Mouse (Mus musculus) Muller cell, postnatal 12 days (primary cell): Measurements from ENCODE around the gene Tmem200a.

Experiments used
- DNase-seq: peaks from one replicate; pipeline ENCODE4 v3.0.0-alpha.2; 2015; ENCODE audit errors: inconsistent ontology term

The Tmem200a gene

GRCm38 (mm10) chr10:25887225-25887624 is 191.6 kb downstream of the Tmem200a start:
- DNase-seq: no peak

DNA sequence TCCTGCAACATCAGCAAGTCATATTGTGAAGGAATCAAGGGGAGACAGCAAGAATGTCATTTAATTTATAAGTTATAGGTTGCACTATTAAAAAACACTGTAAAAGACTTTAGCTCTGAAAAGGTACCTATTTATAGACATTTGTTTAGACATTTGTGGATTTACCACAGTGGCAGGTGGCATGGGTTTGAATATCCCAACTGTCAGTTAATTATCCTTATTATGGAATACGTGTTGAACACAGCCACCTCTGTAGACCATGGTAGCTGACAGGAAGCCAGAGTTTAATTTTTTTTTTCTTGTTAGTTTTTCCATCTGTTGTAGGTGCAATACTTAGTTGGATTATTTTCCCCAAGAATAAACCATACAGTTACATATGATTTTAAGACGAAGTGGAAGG is 194.3 kb downstream of the Tmem200a start:
- no peak for DNase-seq

- DNase-seq: peak; percentile 43
These were observed 201.1 kb downstream of the Tmem200a start for GRCm38 (mm10) chr10:25877731-25878130.

DNA sequence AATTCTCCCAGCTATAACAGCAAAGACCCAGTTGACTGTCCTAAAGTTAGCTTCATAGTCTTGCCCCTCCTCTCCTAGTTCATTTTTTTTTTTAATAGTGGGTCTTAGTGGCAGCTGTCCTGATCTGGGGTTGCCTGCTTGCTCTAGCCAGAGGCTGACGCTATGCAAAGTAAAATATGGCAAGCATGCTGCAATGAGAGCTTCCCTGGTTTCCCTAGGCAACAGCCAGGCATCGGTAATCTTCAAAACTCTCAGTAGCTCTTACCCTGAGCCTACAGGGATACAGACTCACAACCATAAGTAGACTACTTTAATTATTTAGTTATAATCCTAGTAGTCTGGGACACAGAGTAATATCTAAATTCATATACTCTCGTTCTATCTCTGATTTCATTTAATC is 202.0 kb downstream of the Tmem200a start:
- no peak for DNase-seq

DNA sequence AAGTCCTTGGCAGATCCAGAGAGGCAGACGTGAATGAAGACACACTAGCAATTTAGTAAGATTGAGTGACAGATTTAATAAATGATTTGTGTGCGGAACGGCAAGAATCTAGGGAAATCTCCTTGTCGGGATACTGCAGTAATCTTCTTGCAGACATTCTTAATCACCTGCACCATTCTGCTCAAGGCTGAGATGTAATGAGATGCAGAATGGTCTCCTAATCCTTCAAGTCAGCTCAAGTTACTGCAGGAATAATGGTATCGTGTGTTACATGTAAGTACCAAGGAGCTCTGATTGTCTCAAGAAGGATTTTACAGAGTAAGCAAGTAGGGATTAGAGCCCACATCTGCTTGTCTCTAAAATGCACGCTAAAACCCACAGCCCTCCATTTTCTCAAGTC is 210.1 kb downstream of the Tmem200a start:
- DNase-seq: no peak
